14 mouse cellular contexts compared by ENCODE assay signal in the genomic region with DNA sequence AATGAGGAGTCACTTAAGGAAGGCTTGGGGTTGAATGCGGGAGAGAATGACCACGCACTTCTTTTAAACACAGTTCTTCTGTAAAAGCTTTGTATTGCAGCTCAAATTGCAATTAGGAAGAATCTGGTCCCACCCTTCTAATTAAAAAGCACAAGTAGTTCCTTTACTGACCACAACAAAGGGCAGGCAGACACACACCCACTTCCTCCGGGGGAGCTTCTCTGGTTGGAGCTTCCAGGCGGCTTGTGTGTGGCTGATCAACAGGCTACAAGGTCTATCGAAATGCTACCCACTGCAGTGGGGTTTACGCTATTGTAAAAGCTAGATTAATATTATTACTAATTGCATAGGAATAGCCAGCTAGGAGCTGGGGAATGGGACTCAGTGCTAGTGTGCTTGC. TPM values are rescaled to one million over a fixed set of nuclear protein-coding genes. Genes with fewer than 3 reads are reported as not detected.
DNase-seq lines count a peak whose midpoint lies in the region; ATAC-seq and TF ChIP-seq lines count a peak whose summit lies in the region.
"Had no signal": no experiment of that assay in that cellular context is flagged by ENCODE, and none has a peak within 500 bp of the region (broad histone marks: within the 10 kb centered on the region; RNA-seq: fewer than 3 reads in every experiment).

No protein-coding gene starts in this region.

- 60% methylated on average over 6 of the region's 6 CpGs for WGBS in heart, adult 2 months
- WGBS in liver, postnatal 0 days (ENCODE audit: insufficient replicate concordance), result 57% methylated on average over 6 of the region's 6 CpGs

- peak; percentile 98 for ATAC-seq in granulocyte monocyte progenitor cell, adult 5-6 weeks (replicated peaks; ENCODE audit: poor library complexity, severe bottlenecking)
- no peak for ATAC-seq in liver, postnatal 0 days

- in situ Hi-C loops in CH12.LX (cut with MboI; ENCODE audit: low pct_ligation_motif_present, low pct_unique_long_range_greater_than_20kb, low sequenced_read_pairs), result no loop called here

- no peak for TF ChIP-seq EP300 in heart, adult 2 months (IDR thresholded peaks at IDR 0.05; ENCODE audit: insufficient read depth, low read depth, low read length)
- TF ChIP-seq EP300 in CH12.LX (IDR thresholded peaks at IDR 0.05; ENCODE audit: low read length), result no peak
- no peak for TF ChIP-seq EP300 in liver, postnatal 0 days (IDR thresholded peaks at IDR 0.05; ENCODE audit: low read depth)

- H3K9ac ChIP-seq in heart, adult 2 months (ENCODE audit: low read depth, low read length), result no peak overlapping the region
- H3K9ac ChIP-seq in CH12.LX (ENCODE audit: insufficient read depth, low read depth), result no peak overlapping the region
- H3K9ac ChIP-seq in liver, postnatal 0 days (replicated peaks), result no peak overlapping the region
- H3K9ac ChIP-seq: limb, embryonic 13.5 days had no signal

- H3K79me2 ChIP-seq in heart, adult 2 months (replicated peaks; ENCODE audit: control insufficient read depth, insufficient read depth, low read length), result no peaks in the 10 kb centered on the region
- no peaks in the 10 kb centered on the region for H3K79me2 ChIP-seq in CH12.LX (replicated peaks; ENCODE audit: control insufficient read depth, extremely low read depth, insufficient read depth, poor library complexity, severe bottlenecking)

- H3K27ac ChIP-seq in heart, adult 2 months, result no peak overlapping the region
- H3K27ac ChIP-seq in CH12.LX (ENCODE audit: insufficient read depth, low read depth), result no peak overlapping the region
- H3K27ac ChIP-seq in liver, postnatal 0 days (ENCODE audit: low read depth), result no peak overlapping the region
- H3K27ac ChIP-seq: limb, embryonic 13.5 days had no signal

- peak overlapping the region; percentile 52 for H3K4me2 ChIP-seq in CH12.LX (ENCODE audit: insufficient read depth, low read depth, poor library complexity, severe bottlenecking)
- H3K4me2 ChIP-seq in liver, postnatal 0 days (ENCODE audit: low read depth, low read length), result no peak overlapping the region
- H3K4me2 ChIP-seq: limb, embryonic 13.5 days had no signal

- dilution Hi-C loops in CH12.LX (cut with MboI; ENCODE audit: extremely low pct_ligation_motif_present, extremely low pct_unique_long_range_greater_than_20kb, low sequenced_read_pairs), result no loop called here

- H3K27me3 ChIP-seq in heart, adult 2 months (ENCODE audit: control insufficient read depth, insufficient read depth, low read length), result no peaks in the 10 kb centered on the region
- H3K27me3 ChIP-seq in CH12.LX (replicated peaks), result no peaks in the 10 kb centered on the region
- H3K27me3 ChIP-seq in splenic B cell, adult 2 months (ENCODE audit: control insufficient read depth, insufficient read depth, low read length, poor library complexity, severe bottlenecking), result no peaks in the 10 kb centered on the region
- no peaks in the 10 kb centered on the region; the same call in 1 of the 2 replicates for H3K27me3 ChIP-seq in liver, postnatal 0 days (ENCODE audit: insufficient read depth, low read length)

- H3K4me1 ChIP-seq in heart, adult 2 months (ENCODE audit: control insufficient read depth, insufficient read depth, low read length), result no peaks in the 10 kb centered on the region
- H3K4me1 ChIP-seq in CH12.LX (ENCODE audit: control insufficient read depth in 1 of 2, insufficient read depth in 2 of 2), result peaks cover 0 to under 1% of the 10 kb centered on the region in 2 experiments; a peak in 1 of 4 replicates
- no peaks in the 10 kb centered on the region; the same call in 1 of the 2 replicates for H3K4me1 ChIP-seq in liver, postnatal 0 days (ENCODE audit: insufficient read depth)

- no peaks in the 10 kb centered on the region for H3K9me3 ChIP-seq in CH12.LX (replicated peaks; ENCODE audit: low read length)
- no peaks in the 10 kb centered on the region for H3K9me3 ChIP-seq in liver, postnatal 0 days (ENCODE audit: low read length)
- H3K9me3 ChIP-seq: limb, embryonic 13.5 days had no signal

- no peak overlapping the region for H3K4me3 ChIP-seq in heart, adult 2 months
- no peak overlapping the region for H3K4me3 ChIP-seq in CH12.LX (replicated peaks in 1 of 3; ENCODE audit: low read depth in 2 of 3, low read length in 2 of 3, poor library complexity in 1 of 3)
- H3K4me3 ChIP-seq in liver, postnatal 0 days (ENCODE audit: low read depth, low read length), result no peak overlapping the region
- H3K4me3 ChIP-seq: limb, embryonic 13.5 days; myocyte had no signal

- H3K36me3 ChIP-seq in heart, adult 2 months (ENCODE audit: control insufficient read depth, insufficient read depth, low read length), result no peaks in the 10 kb centered on the region
- no peaks in the 10 kb centered on the region for H3K36me3 ChIP-seq in CH12.LX (replicated peaks in 1 of 2; ENCODE audit: control insufficient read depth in 1 of 2, insufficient read depth in 1 of 2, low read length in 1 of 2)
- no peaks in the 10 kb centered on the region for H3K36me3 ChIP-seq in splenic B cell, adult 2 months (ENCODE audit: control insufficient read depth, insufficient read depth, low read length, poor library complexity, severe bottlenecking)
- H3K36me3 ChIP-seq in liver, postnatal 0 days (replicated peaks; ENCODE audit: insufficient read depth, low read length), result no peaks in the 10 kb centered on the region
- H3K36me3 ChIP-seq: limb, embryonic 13.5 days had no signal

- intact Hi-C loops in heart, adult 2 months (cut with DNase I), result no loop called here
- intact Hi-C loops in heart, postnatal 36 days (cut with DNase I), result no loop called here

- no peak for TF ChIP-seq RAD21 in CH12.LX (IDR thresholded peaks at IDR 0.05; ENCODE audit: low read depth, low read length)

- TF ChIP-seq CTCF in heart, adult 2 months (IDR thresholded peaks at IDR 0.05), result peak; percentile 25
- TF ChIP-seq CTCF in CH12.LX (conservative IDR thresholded peaks at IDR 0.05 in 1 of 2, IDR thresholded peaks at IDR 0.05 in 1 of 2; ENCODE audit: low read depth in 2 of 2, low read length in 2 of 2), result no peak
- TF ChIP-seq CTCF in liver, postnatal 0 days (IDR thresholded peaks at IDR 0.05; ENCODE audit: low read depth), result no peak

- no peak for DNase-seq in heart, adult 2 months
- DNase-seq in heart, postnatal 36 days, result no peak
- no peak for DNase-seq in CH12.LX (ENCODE audit: extremely low read depth)
- DNase-seq in splenic B cell, adult 2 months (ENCODE audit: low read depth, low spot score), result peak; percentile 9
- DNase-seq in liver, postnatal 0 days, result no peak
- no peak for DNase-seq in urinary bladder, postnatal 36 days (ENCODE audit: low spot score in 2 of 2)
- no peak for DNase-seq in layer of hippocampus, adult 9-11 months
- DNase-seq: embryo, embryonic 11 days; gastrocnemius, postnatal 10 days; lung, postnatal 4 days; right cerebral cortex, adult 18-20 months had no signal

- TF ChIP-seq POLR2A in heart, adult 2 months (IDR thresholded peaks at IDR 0.05; ENCODE audit: insufficient read depth, low read depth, low read length), result no peak
- TF ChIP-seq POLR2A in CH12.LX (IDR thresholded peaks at IDR 0.05; ENCODE audit: low read depth, low read length), result no peak

TF ChIP-seq in CH12.LX, 34 proteins besides CTCF, POLR2A, EP300 and RAD21:
- TF ChIP-seq MYC (IDR thresholded peaks at IDR 0.05; ENCODE audit: low read depth, low read length), result no peak
- TF ChIP-seq UBTF (IDR thresholded peaks at IDR 0.05; ENCODE audit: low read depth, low read length), result no peak
- no peak for TF ChIP-seq MAZ (IDR thresholded peaks at IDR 0.05; ENCODE audit: low read depth, low read length)
- no peak for TF ChIP-seq POLR2AphosphoS2 (IDR thresholded peaks at IDR 0.05; ENCODE audit: low read depth, low read length)
- TF ChIP-seq MEF2A (IDR thresholded peaks at IDR 0.05; ENCODE audit: borderline replicate concordance, low read depth, low read length), result no peak
- no peak for TF ChIP-seq ETS1 (conservative IDR thresholded peaks at IDR 0.05; ENCODE audit: low read depth, low read length)
- no peak for TF ChIP-seq CHD2 (IDR thresholded peaks at IDR 0.05; ENCODE audit: low read length)
- TF ChIP-seq MAX (IDR thresholded peaks at IDR 0.05; ENCODE audit: low read length), result no peak
- TF ChIP-seq JUND (conservative IDR thresholded peaks at IDR 0.05; ENCODE audit: low read depth, low read length), result no peak
- no peak for TF ChIP-seq MAFK (IDR thresholded peaks at IDR 0.05; ENCODE audit: insufficient replicate concordance, low read length)
- TF ChIP-seq NELFE (IDR thresholded peaks at IDR 0.05; ENCODE audit: low read depth, low read length), result no peak

RNA-seq across cellular contexts. Expression of gene Prdm1, which starts 45.2 kb away (rescaled TPM):
- under 1 TPM; 0.89 to 0.97 TPM for total RNA-seq in heart, adult 2 months (2021)
- polyA plus RNA-seq in heart, adult 2 months (2012; rRNA removed), result 1.6 and 2.6 TPM in 2 replicates
- 1 to 10 TPM; 1.6 to 2.4 TPM for total RNA-seq in heart, postnatal 36 days (2021)
- total RNA-seq in CH12.LX (2012; rRNA removed) (8.0 and 10.9 TPM in 2 replicates), CH12.LX (2014; rRNA removed) (4.5 and 4.7 TPM in 2 replicates)
- polyA plus RNA-seq in CH12.LX (2012; ENCODE audit: insufficient read length, low read depth), result 12.5 and 13.6 TPM in 2 replicates
- total RNA-seq in granulocyte monocyte progenitor cell, adult 5-6 weeks (2014; fragmentation: Nextera tagmentation), result not detected in 2 replicates
- total RNA-seq in granulocyte monocyte progenitor cell, adult 5-6 weeks (2017), result 1.7 TPM in 1 of 2 replicates, not detected in the other
- 0.15 and 0.20 TPM in 2 replicates for polyA plus RNA-seq in liver, postnatal 0 days (2015; fragmentation: Nextera tagmentation; extraction: Ambion mirVana)
